Mouse (Mus musculus): ENCODE data around the gene Bsdc1. TPM values are rescaled to one million over a fixed set of nuclear protein-coding genes. Genes with fewer than 3 reads are reported as not detected.

Gene Bsdc1
- polyA plus RNA-seq, 1 experiment: 22.9 TPM

DNA sequence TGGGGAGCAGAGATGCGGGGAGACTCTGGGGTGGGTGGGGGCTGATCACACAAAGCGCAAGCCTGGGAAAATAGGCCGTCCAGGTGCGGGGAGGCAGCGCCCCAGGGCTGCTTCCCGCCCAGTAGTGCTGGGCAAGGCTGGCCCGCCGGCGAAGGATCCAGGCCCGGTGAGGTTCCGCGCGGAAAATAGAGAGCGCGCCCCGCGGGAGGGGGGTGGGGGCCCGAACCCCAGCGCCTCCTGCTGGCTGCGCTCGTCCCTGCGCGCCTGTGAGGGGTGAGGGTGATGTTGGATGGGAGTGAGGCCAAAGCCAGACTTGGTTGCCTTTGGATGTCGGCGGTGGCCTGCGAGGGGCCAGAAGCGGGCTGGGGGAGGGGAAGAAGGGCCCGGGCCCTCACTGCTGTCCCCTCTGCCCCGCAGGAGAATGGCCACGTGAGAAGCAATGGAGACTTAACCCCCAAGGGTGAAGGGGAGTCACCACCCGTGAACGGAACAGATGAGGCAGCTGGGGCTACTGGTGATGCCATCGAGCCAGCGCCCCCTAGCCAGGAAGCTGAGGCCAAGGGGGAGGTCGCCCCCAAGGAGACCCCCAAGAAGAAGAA lies 53.0 kb downstream of the Bsdc1 start:
- Histone ChIP-seq H3K36me3 (ENCODE audit: control insufficient read depth, insufficient read depth) (no peaks in the 10 kb centered on the region), H3K27me3 (ENCODE audit: control insufficient read depth, insufficient read depth, insufficient read length) (no peaks in the 10 kb centered on the region), H3ac (ENCODE audit: control insufficient read depth, insufficient read length) (peak overlapping the region; percentile 42), H3K4me2 (ENCODE audit: low read depth) (peak overlapping the region; percentile 60), H3K79me2 (ENCODE audit: control insufficient read depth, insufficient read depth) (no peaks in the 10 kb centered on the region), H3K4me3 (peak overlapping the region; percentile 28)
- TF ChIP-seq REST (IDR thresholded peaks at IDR 0.05; ENCODE audit: insufficient read depth, insufficient read length): no peak
- TF ChIP-seq MYOG (IDR thresholded peaks at IDR 0.05; ENCODE audit: control insufficient read depth in 1 of 3, insufficient read depth in 1 of 3, insufficient read length in 2 of 3, low read depth in 2 of 3): peak in 1 of 3 experiments; percentile 6
- TF ChIP-seq POLR2AphosphoS2 (IDR thresholded peaks at IDR 0.05; ENCODE audit: insufficient read length, low read depth): peak; percentile 33
- peak in 2 of 3 experiments; percentile 9 to 14 for TF ChIP-seq MYOD1 (IDR thresholded peaks at IDR 0.05; ENCODE audit: control insufficient read depth in 1 of 3, insufficient read length in 2 of 3, low read depth in 2 of 3)

DNA sequence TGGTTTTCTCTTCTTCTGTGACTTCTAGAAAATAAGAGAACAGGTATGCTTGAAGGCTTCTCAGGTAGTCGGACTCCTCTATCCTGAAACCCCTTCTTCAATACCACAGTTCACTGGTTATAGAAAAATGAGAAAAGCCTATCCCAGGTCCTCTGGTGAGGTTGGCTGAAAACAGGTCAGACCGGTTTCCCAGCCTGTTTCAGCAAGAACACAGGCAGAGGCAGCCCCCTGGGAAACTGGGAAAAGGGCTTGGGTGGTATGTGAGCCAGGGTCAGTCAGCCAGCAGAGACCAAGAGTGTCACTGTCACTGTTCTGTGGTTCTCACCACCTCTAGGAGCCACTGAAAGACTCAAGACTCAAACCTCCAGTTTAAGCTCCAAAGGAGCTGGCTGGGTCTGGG lies 55.5 kb downstream of the Bsdc1 start:
- H3ac ChIP-seq (ENCODE audit: control insufficient read depth, insufficient read length): no peak overlapping the region
- H3K27me3 ChIP-seq (ENCODE audit: control insufficient read depth, insufficient read depth, insufficient read length): no peaks in the 10 kb centered on the region
- H3K4me2 ChIP-seq (ENCODE audit: low read depth): no peak overlapping the region
- H3K79me2 ChIP-seq (ENCODE audit: control insufficient read depth, insufficient read depth): no peaks in the 10 kb centered on the region
- no peak for TF ChIP-seq POLR2A (IDR thresholded peaks at IDR 0.05; ENCODE audit: insufficient read length, low read depth)
- no peak for TF ChIP-seq SRF (IDR thresholded peaks at IDR 0.05; ENCODE audit: control insufficient read depth, insufficient read length, low read depth)
- no peak for TF ChIP-seq E2F4 (IDR thresholded peaks at IDR 0.05; ENCODE audit: insufficient read depth)
- TF ChIP-seq TCF3 (IDR thresholded peaks at IDR 0.05; ENCODE audit: insufficient read length, low read depth): no peak
- no peak for TF ChIP-seq POLR2AphosphoS2 (IDR thresholded peaks at IDR 0.05; ENCODE audit: insufficient read length, low read depth)
- no peak for TF ChIP-seq MYOG (IDR thresholded peaks at IDR 0.05; ENCODE audit: control insufficient read depth in 1 of 3, insufficient read depth in 1 of 3, insufficient read length in 2 of 3, low read depth in 2 of 3)
- TF ChIP-seq MYOD1 (IDR thresholded peaks at IDR 0.05; ENCODE audit: control insufficient read depth in 1 of 3, insufficient read length in 2 of 3, low read depth in 2 of 3): no peak
- TF ChIP-seq USF1 (IDR thresholded peaks at IDR 0.05; ENCODE audit: low read depth): no peak
- no peak for TF ChIP-seq CEBPB (IDR thresholded peaks at IDR 0.05; ENCODE audit: insufficient read depth, poor library complexity, severe bottlenecking)
- no peak for TF ChIP-seq TCF12 (IDR thresholded peaks at IDR 0.05; ENCODE audit: insufficient read depth, poor library complexity, severe bottlenecking)
- no peak for TF ChIP-seq REST (IDR thresholded peaks at IDR 0.05; ENCODE audit: insufficient read depth, insufficient read length)
- no peak for TF ChIP-seq MAX (IDR thresholded peaks at IDR 0.05; ENCODE audit: low read depth)
- no peak overlapping the region for H3K4me3 ChIP-seq
- peaks cover 11% of the 10 kb centered on the region for H3K36me3 ChIP-seq (ENCODE audit: control insufficient read depth, insufficient read depth)

DNA sequence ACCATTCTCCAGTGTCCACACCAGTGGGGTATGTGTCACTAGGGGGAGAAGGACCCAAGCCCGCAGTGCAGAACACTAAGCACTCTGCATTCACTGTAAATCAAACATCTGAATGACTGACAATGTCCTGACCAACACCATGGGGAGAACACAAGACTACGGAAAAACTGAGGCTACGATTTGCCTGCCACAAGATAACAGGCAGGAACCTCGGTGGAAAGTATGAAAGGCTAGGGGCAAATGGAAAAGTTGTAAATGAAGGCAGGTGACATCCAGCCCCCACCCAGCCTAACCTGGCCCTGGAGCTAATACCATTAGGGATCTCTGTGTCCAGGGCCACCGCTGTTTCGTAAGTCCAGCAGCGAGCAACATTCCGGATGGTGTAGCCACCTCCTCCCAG lies 57.1 kb downstream of the Bsdc1 start:
- Histone ChIP-seq H3K79me2 (ENCODE audit: control insufficient read depth, insufficient read depth) (no peaks in the 10 kb centered on the region), H3K36me3 (ENCODE audit: control insufficient read depth, insufficient read depth) (peaks cover 13% of the 10 kb centered on the region), H3K4me2 (ENCODE audit: low read depth) (no peak overlapping the region), H3K27me3 (ENCODE audit: control insufficient read depth, insufficient read depth, insufficient read length) (no peaks in the 10 kb centered on the region), H3ac (ENCODE audit: control insufficient read depth, insufficient read length) (no peak overlapping the region), H3K4me3 (no peak overlapping the region)
- no peak for TF ChIP-seq TCF3 (IDR thresholded peaks at IDR 0.05; ENCODE audit: insufficient read length, low read depth)
- no peak for TF ChIP-seq CEBPB (IDR thresholded peaks at IDR 0.05; ENCODE audit: insufficient read depth, poor library complexity, severe bottlenecking)
- TF ChIP-seq MAX (IDR thresholded peaks at IDR 0.05; ENCODE audit: low read depth): no peak
- TF ChIP-seq POLR2AphosphoS2 (IDR thresholded peaks at IDR 0.05; ENCODE audit: insufficient read length, low read depth): no peak
- no peak for TF ChIP-seq MYOG (IDR thresholded peaks at IDR 0.05; ENCODE audit: control insufficient read depth in 1 of 3, insufficient read depth in 1 of 3, insufficient read length in 2 of 3, low read depth in 2 of 3)
- TF ChIP-seq REST (IDR thresholded peaks at IDR 0.05; ENCODE audit: insufficient read depth, insufficient read length): no peak
- TF ChIP-seq TCF12 (IDR thresholded peaks at IDR 0.05; ENCODE audit: insufficient read depth, poor library complexity, severe bottlenecking): no peak
- no peak for TF ChIP-seq MYOD1 (IDR thresholded peaks at IDR 0.05; ENCODE audit: control insufficient read depth in 1 of 3, insufficient read length in 2 of 3, low read depth in 2 of 3)
- no peak for TF ChIP-seq USF1 (IDR thresholded peaks at IDR 0.05; ENCODE audit: low read depth)
- TF ChIP-seq E2F4 (IDR thresholded peaks at IDR 0.05; ENCODE audit: insufficient read depth): no peak
- no peak for TF ChIP-seq POLR2A (IDR thresholded peaks at IDR 0.05; ENCODE audit: insufficient read length, low read depth)
- TF ChIP-seq SRF (IDR thresholded peaks at IDR 0.05; ENCODE audit: control insufficient read depth, insufficient read length, low read depth): no peak

DNA sequence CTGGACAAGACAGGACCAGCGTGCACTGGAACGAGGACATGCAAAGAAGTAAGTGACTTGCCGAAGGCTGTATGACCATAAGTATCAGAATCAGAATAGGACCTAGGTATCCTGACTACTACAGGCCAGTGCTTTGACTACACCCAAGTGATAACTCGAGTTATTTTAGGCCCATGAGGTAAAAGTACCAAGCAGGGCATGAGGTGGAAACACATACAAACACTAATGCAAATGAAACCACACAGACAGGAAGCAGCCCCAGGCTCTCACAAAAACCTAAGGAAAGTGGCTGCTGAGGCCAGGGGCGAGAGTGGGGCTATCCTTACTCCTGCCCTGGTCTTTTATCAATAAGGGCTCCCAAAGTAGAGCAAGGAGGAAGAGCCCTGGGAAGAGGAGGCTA lies 64.0 kb downstream of the Bsdc1 start:
- H3ac ChIP-seq (ENCODE audit: control insufficient read depth, insufficient read length): no peak overlapping the region
- TF ChIP-seq TCF3 (IDR thresholded peaks at IDR 0.05; ENCODE audit: insufficient read length, low read depth) (no peak), E2F4 (IDR thresholded peaks at IDR 0.05; ENCODE audit: insufficient read depth) (no peak), MAX (IDR thresholded peaks at IDR 0.05; ENCODE audit: low read depth) (no peak), MYOD1 (IDR thresholded peaks at IDR 0.05; ENCODE audit: control insufficient read depth in 1 of 3, insufficient read length in 2 of 3, low read depth in 2 of 3) (no peak), REST (IDR thresholded peaks at IDR 0.05; ENCODE audit: insufficient read depth, insufficient read length) (no peak), SRF (IDR thresholded peaks at IDR 0.05; ENCODE audit: control insufficient read depth, insufficient read length, low read depth) (no peak), TCF12 (IDR thresholded peaks at IDR 0.05; ENCODE audit: insufficient read depth, poor library complexity, severe bottlenecking) (no peak), POLR2AphosphoS2 (IDR thresholded peaks at IDR 0.05; ENCODE audit: insufficient read length, low read depth) (no peak), CEBPB (IDR thresholded peaks at IDR 0.05; ENCODE audit: insufficient read depth, poor library complexity, severe bottlenecking) (no peak), POLR2A (IDR thresholded peaks at IDR 0.05; ENCODE audit: insufficient read length, low read depth) (no peak), USF1 (IDR thresholded peaks at IDR 0.05; ENCODE audit: low read depth) (no peak), MYOG (IDR thresholded peaks at IDR 0.05; ENCODE audit: control insufficient read depth in 1 of 3, insufficient read depth in 1 of 3, insufficient read length in 2 of 3, low read depth in 2 of 3) (no peak)
- H3K79me2 ChIP-seq (ENCODE audit: control insufficient read depth, insufficient read depth): no peaks in the 10 kb centered on the region
- H3K36me3 ChIP-seq (ENCODE audit: control insufficient read depth, insufficient read depth): peaks cover 26% of the 10 kb centered on the region
- no peak overlapping the region for H3K4me3 ChIP-seq
- no peak overlapping the region for H3K4me2 ChIP-seq (ENCODE audit: low read depth)
- no peaks in the 10 kb centered on the region for H3K27me3 ChIP-seq (ENCODE audit: control insufficient read depth, insufficient read depth, insufficient read length)
